Mouse (Mus musculus) lung, postnatal 0 days (tissue): ENCODE data around the gene Dthd1.

Source experiments
- CTCF ChIP-seq: IDR thresholded peaks from 2 replicates; pipeline ENCODE4 v1.5.1; 2016; ENCODE audit warnings: antibody characterized with exemption, mild to moderate bottlenecking
- EP300 ChIP-seq: IDR thresholded peaks from 2 replicates; pipeline ENCODE4 v1.6.1; 2016; ENCODE audit warnings: antibody characterized with exemption, mild to moderate bottlenecking, control low read depth

GRCm38 (mm10) chr5:62879530-62879929 is 65.9 kb downstream of the Dthd1 start:
- no peak for TF ChIP-seq EP300
- TF ChIP-seq CTCF: no peak
